Mouse (Mus musculus) fibroblast of lung, adult 2 months (primary cell): ENCODE results near the gene Gm8247.
"Not testable (repeated sequence)": the region's sequence is repeated elsewhere in the genome, so short reads cannot be mapped to it uniquely, and the experiment has no call there.

Experiments
- DNase-seq: peaks from one replicate; pipeline ENCODE4 v3.0.0-alpha.2; 2011; ENCODE audit warnings: low read depth

Gm8247 gene

DNA sequence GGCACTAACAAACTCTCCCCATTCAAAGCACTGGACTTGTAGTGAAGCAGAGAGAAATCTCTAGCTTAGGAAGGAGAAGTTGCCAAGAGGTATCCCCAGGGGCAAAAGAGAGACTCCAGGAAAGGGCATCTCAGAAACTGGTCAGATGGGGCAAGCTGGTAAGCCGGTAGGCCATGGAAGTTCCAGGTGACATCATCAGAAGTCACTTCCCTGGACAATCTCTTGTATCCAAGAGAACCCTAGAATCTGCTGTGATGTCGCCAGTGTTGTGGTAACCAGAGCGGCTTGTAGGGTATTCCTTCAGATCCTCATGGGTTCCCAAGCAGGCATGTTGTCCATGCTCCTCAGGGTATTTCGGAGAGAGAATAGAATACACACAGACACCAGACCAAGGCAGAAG, at the start of gene Gm8247:
Gene Gm8247, plus strand, starts transcription at position 301 of the 400 bp plus-strand sequence.
- not testable (repeated sequence) for DNase-seq

DNA sequence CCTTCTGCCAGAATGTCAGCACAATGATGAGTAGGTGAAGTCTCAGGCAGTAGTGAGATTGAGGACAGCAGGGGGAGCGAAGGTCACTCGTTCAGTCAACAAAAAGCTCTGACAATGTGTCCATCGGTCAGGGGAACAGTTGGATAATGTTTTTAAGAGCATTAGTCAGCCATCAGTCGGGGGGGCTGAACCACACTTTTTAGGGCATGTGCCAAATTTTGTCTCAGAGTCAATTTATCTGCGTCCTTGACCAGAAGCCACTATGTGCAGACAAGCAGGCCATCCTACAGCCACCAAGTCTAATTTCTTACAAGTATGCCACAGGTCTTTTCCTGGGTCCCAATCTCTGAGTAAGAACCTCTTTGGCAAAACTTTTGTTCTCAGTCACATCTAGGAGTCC, 35.0 kb upstream of the Gm8247 start:
- DNase-seq, result not testable (repeated sequence)

DNA sequence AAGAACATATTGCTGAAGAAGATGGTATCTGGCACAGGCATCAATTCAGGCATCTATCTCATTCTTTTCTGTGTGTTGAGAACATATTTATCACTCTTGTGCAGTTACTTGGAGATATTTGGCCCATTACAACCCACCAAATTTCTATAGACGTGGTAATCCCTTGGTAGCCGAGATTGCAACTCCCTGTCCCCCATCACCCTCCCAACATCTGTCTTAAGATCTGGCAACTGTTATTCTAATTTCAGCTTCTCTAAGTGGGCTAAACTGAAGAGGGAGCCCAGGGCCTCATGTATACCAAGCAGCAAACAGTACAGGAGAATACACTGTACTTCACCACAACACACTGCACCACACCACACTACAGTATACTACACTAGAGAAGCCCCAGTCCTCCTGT, 8.8 kb downstream of the Gm8247 start:
- not testable (repeated sequence) for DNase-seq

DNA sequence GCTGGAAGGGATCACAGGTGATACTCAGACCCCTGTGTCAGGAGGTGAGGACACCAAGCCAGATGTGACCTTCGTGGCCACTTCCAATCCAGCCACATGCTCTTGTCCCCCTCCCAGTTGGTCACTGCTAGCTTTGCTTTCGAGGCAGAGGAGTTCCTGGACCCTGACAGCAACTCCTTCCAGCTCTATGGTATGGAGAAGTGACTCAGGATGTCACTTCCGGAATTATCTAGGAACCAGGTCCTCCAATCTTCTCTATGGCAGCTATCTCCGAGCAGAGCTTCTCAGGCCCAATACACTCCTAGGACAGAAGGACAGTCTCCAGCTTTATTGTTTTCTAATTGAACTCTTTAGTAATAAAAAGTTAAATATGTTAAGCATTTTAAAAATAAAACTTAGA, 44.8 kb downstream of the Gm8247 start, which contains the start of gene Gm5624:
Gene Gm5624, minus strand, starts transcription at position 202 of the 400 bp plus-strand sequence.
- not testable (repeated sequence) for DNase-seq
